In the genomic region with DNA sequence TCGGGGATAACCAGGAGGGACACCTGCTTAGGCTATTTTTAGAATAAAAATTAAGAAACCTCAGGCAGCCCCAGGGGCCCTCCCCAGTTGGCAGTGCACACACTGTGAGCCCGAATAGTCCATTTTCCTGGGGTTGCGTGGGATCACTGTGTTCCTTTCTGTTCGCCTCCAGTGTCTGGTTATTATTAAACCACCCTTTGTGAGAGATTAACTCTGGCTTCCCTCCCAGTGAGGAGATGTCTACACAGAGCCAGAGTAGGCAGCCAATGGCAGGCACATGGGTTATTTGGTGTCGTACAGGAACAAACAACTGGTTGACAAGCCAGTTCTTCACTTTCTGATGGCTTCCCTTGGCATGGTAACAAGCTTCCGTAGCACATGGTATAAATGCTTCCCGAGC, we compare ENCODE assay signal across 8 mouse cellular contexts.
DNase-seq lines count a peak whose midpoint lies in the region; ATAC-seq lines count a peak whose summit lies in the region.

No protein-coding gene starts in this region.

- H3K9ac ChIP-seq in kidney, embryonic 14.5 days (ENCODE audit: low read depth, low read length), result no peak overlapping the region
- no peak overlapping the region for H3K9ac ChIP-seq in liver, embryonic 16.5 days (ENCODE audit: low read depth, low read length)
- no peak overlapping the region for H3K9ac ChIP-seq in midbrain, embryonic 15.5 days

- no peak overlapping the region for H3K4me3 ChIP-seq in kidney, embryonic 14.5 days (ENCODE audit: low read length)
- H3K4me3 ChIP-seq in liver, embryonic 16.5 days (ENCODE audit: low read depth, low read length), result no peak overlapping the region
- H3K4me3 ChIP-seq in midbrain, embryonic 15.5 days, result no peak overlapping the region

- 87% methylated on average over 7 of the region's 7 CpGs for WGBS in kidney, embryonic 14.5 days
- WGBS in liver, embryonic 16.5 days (ENCODE audit: insufficient replicate concordance), result 53% methylated on average over 7 of the region's 7 CpGs
- WGBS in midbrain, embryonic 15.5 days, result 49% methylated on average over 7 of the region's 7 CpGs

- H3K36me3 ChIP-seq in kidney, embryonic 14.5 days (ENCODE audit: control insufficient read depth, insufficient read depth, low read length), result no peaks in the 10 kb centered on the region
- H3K36me3 ChIP-seq in liver, embryonic 16.5 days (ENCODE audit: control insufficient read depth, insufficient read depth), result no peaks in the 10 kb centered on the region
- no peaks in the 10 kb centered on the region for H3K36me3 ChIP-seq in midbrain, embryonic 15.5 days (replicated peaks)

- no peak overlapping the region for H3K4me2 ChIP-seq in kidney, embryonic 14.5 days (replicated peaks; ENCODE audit: low read depth, low read length)
- 0 out of 2 replicates have a peak overlapping the region, but pooled peaks have one; percentile 6 for H3K4me2 ChIP-seq in liver, embryonic 16.5 days (ENCODE audit: low read depth, low read length)
- no peak overlapping the region for H3K4me2 ChIP-seq in midbrain, embryonic 15.5 days

- H3K9me3 ChIP-seq in kidney, embryonic 14.5 days (ENCODE audit: control insufficient read depth, low read length), result peaks cover 4% of the 10 kb centered on the region; the same call in 1 of the 2 replicates
- no peaks in the 10 kb centered on the region for H3K9me3 ChIP-seq in liver, embryonic 16.5 days (replicated peaks; ENCODE audit: control insufficient read depth, low read length)
- no peaks in the 10 kb centered on the region for H3K9me3 ChIP-seq in midbrain, embryonic 15.5 days

- ATAC-seq in frontal cortex, adult (ENCODE audit: low TSS enrichment), result peak; percentile 66
- ATAC-seq in kidney, embryonic 14.5 days (ENCODE audit: low FRiP score, low TSS enrichment), result peak; percentile 64; the same call in 1 of the 2 replicates
- peak; percentile 95 for ATAC-seq in liver, embryonic 16.5 days (ENCODE audit: low read depth)
- ATAC-seq in midbrain, embryonic 15.5 days (replicated peaks), result no peak

- no peak overlapping the region for H3K27ac ChIP-seq in kidney, embryonic 14.5 days (ENCODE audit: low read depth, low read length)
- H3K27ac ChIP-seq in liver, embryonic 16.5 days (ENCODE audit: low read length), result peak overlapping the region; percentile 63
- no peak overlapping the region for H3K27ac ChIP-seq in midbrain, embryonic 15.5 days

- H3K4me1 ChIP-seq in kidney, embryonic 14.5 days (ENCODE audit: control insufficient read depth, insufficient read depth, low read length), result no peaks in the 10 kb centered on the region
- no peaks in the 10 kb centered on the region; the same call in 1 of the 2 replicates for H3K4me1 ChIP-seq in liver, embryonic 16.5 days (ENCODE audit: control insufficient read depth, low read depth, low read length)
- H3K4me1 ChIP-seq in midbrain, embryonic 15.5 days, result 0 out of 2 replicates have a peak, but pooled peaks cover 4% of the 10 kb centered on the region

- DNase-seq in frontal cortex, postnatal 25 days (ENCODE audit: low spot score in 2 of 2), result no peak
- peak; percentile 24 for DNase-seq in urinary bladder, postnatal 14 days (ENCODE audit: low spot score)
- no peak for DNase-seq in urinary bladder, postnatal 4 days (ENCODE audit: low spot score in 2 of 2)
- DNase-seq in spleen, adult 12 weeks (ENCODE audit: low spot score), result no peak

- H3K27me3 ChIP-seq in kidney, embryonic 14.5 days (ENCODE audit: control insufficient read depth, insufficient read depth, low read length), result no peaks in the 10 kb centered on the region
- H3K27me3 ChIP-seq in liver, embryonic 16.5 days (ENCODE audit: control insufficient read depth, insufficient read depth, low read depth, low read length), result no peaks in the 10 kb centered on the region
- no peaks in the 10 kb centered on the region for H3K27me3 ChIP-seq in midbrain, embryonic 15.5 days (replicated peaks)
